Mouse (Mus musculus): ENCODE measurements around the gene Upp2. TPM values are rescaled to one million over a fixed set of nuclear protein-coding genes. Genes with fewer than 3 reads are reported as not detected.

Upp2 gene
- total RNA-seq, 4 experiments from 2014 or later = 1.5 to 2.8 (median 2.2) TPM

- DNase-seq (ENCODE audit: low spot score in 2 of 2) = no peak
Measured at GRCm38 (mm10) chr2:58551866-58552265, 15.2 kb upstream of the Upp2 start.

- no peak for DNase-seq (ENCODE audit: low spot score in 2 of 2)
Measured at GRCm38 (mm10) chr2:58552296-58552695, 14.8 kb upstream of the Upp2 start.

GRCm38 (mm10) chr2:58557045-58557845 lies 9.9 kb upstream of the Upp2 start:
- DNase-seq (ENCODE audit: low spot score in 2 of 2) = no peak

GRCm38 (mm10) chr2:58562137-58562536 lies 5.0 kb upstream of the Upp2 start:
- no peak for DNase-seq (ENCODE audit: low spot score in 2 of 2)

GRCm38 (mm10) chr2:58565267-58565666 lies 1.8 kb upstream of the Upp2 start:
- DNase-seq (ENCODE audit: low spot score in 2 of 2) = peak; percentile 41 to 57

GRCm38 (mm10) chr2:58566049-58566409 lies 1.1 kb upstream of the Upp2 start:
- peak in 1 of 2 experiments; percentile 29 for DNase-seq (ENCODE audit: low spot score in 2 of 2)

GRCm38 (mm10) chr2:58566410-58567065 lies 560 bp upstream of the Upp2 start:
- DNase-seq (ENCODE audit: low spot score in 2 of 2) = peak; percentile 45 to 66

GRCm38 (mm10) chr2:58567866-58568719 lies 995 bp downstream of the Upp2 start:
- DNase-seq (ENCODE audit: low spot score in 2 of 2) = no peak

- DNase-seq (ENCODE audit: low spot score in 2 of 2) = no peak
Measured at GRCm38 (mm10) chr2:58568841-58569645, 1.9 kb downstream of the Upp2 start.

GRCm38 (mm10) chr2:58574167-58574566 lies 7.1 kb downstream of the Upp2 start:
- DNase-seq (ENCODE audit: low spot score in 2 of 2) = no peak

GRCm38 (mm10) chr2:58586311-58586710 lies 19.2 kb downstream of the Upp2 start:
- DNase-seq (ENCODE audit: low spot score in 2 of 2) = no peak

GRCm38 (mm10) chr2:58589637-58590036 lies 22.5 kb downstream of the Upp2 start:
- no peak for DNase-seq (ENCODE audit: low spot score in 2 of 2)

GRCm38 (mm10) chr2:58590055-58590454 lies 23.0 kb downstream of the Upp2 start:
- DNase-seq (ENCODE audit: low spot score in 2 of 2) = no peak

- no peak for DNase-seq (ENCODE audit: low spot score in 2 of 2)
Measured at GRCm38 (mm10) chr2:58595350-58595749, 28.3 kb downstream of the Upp2 start.

- peak; percentile 7 to 49 for DNase-seq (ENCODE audit: low spot score in 2 of 2)
Measured at GRCm38 (mm10) chr2:58596774-58597342, 29.8 kb downstream of the Upp2 start.

GRCm38 (mm10) chr2:58597556-58597955 lies 30.5 kb downstream of the Upp2 start:
- no peak for DNase-seq (ENCODE audit: low spot score in 2 of 2)

GRCm38 (mm10) chr2:58599639-58600038 lies 32.5 kb downstream of the Upp2 start:
- no peak for DNase-seq (ENCODE audit: low spot score in 2 of 2)

- no peak for DNase-seq (ENCODE audit: low spot score in 2 of 2)
Measured at GRCm38 (mm10) chr2:58601382-58601781, 34.3 kb downstream of the Upp2 start.

GRCm38 (mm10) chr2:58603379-58603778 lies 36.3 kb downstream of the Upp2 start:
- DNase-seq (ENCODE audit: low spot score in 2 of 2) = no peak

GRCm38 (mm10) chr2:58604791-58605190 lies 37.7 kb downstream of the Upp2 start:
- no peak for DNase-seq (ENCODE audit: low spot score in 2 of 2)

GRCm38 (mm10) chr2:58613720-58614119 lies 46.6 kb downstream of the Upp2 start:
- no peak for DNase-seq (ENCODE audit: low spot score in 2 of 2)

Data from gastrocnemius, adult 8-10 months (tissue).